Mouse (Mus musculus) kidney, postnatal 10 days (tissue): ENCODE results near the gene Prr32.

Experiments used
- DNase-seq: peaks from one replicate; pipeline ENCODE4 v3.0.0; 2021; ENCODE audit warnings: mixed read lengths

Gene Prr32

DNA sequence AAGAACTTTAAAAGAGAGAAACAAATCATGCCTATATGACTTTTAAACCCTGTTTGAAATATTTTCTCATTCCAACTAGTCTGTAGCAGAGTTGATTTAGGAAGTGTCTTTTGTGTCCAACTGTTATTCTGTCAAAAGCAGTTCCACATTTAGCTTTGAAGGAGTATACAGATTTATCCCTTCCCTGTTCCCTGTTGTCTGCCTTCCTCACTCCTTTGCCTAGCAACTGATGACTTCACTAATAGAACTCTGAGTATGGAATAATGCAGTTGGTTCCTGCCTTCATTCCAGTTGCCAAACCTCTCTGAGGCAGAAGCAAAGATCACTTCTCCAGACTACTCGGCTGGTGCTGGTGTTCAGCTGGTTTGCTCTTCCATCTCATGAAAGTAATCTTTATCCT, at the start of gene Prr32:
Prr32 (plus strand) TSS at position 301 of the 400 bp plus-strand sequence.
- no peak for DNase-seq
